Mouse (Mus musculus): ENCODE measurements around the gene Gm38655.
"Not testable (repeated sequence)": the region's sequence is repeated elsewhere in the genome, so short reads cannot be mapped to it uniquely, and the experiment has no call there.

The Gm38655 gene

DNA sequence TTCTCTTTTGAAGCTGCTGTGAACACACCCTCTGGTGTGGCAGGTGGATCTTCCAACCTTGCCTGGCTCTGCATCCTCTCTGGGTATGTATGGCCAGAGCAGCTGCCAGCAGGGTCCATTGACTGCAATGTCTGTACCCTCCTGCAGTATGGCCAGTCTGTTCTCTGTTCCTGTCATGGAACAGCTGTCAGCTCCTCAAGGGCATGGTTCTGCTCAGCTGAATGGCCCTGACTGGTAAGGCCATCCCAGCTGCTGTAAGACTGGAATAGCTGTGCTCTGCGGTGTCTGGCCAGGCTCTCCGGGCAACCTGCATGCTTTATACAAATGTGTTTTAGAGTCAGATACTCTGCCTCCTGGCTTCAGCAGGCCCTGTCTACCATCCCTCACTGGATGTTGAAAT is 5.6 kb downstream of the Gm38655 start:
- no peak for DNase-seq (ENCODE audit: low spot score in 2 of 2)

DNA sequence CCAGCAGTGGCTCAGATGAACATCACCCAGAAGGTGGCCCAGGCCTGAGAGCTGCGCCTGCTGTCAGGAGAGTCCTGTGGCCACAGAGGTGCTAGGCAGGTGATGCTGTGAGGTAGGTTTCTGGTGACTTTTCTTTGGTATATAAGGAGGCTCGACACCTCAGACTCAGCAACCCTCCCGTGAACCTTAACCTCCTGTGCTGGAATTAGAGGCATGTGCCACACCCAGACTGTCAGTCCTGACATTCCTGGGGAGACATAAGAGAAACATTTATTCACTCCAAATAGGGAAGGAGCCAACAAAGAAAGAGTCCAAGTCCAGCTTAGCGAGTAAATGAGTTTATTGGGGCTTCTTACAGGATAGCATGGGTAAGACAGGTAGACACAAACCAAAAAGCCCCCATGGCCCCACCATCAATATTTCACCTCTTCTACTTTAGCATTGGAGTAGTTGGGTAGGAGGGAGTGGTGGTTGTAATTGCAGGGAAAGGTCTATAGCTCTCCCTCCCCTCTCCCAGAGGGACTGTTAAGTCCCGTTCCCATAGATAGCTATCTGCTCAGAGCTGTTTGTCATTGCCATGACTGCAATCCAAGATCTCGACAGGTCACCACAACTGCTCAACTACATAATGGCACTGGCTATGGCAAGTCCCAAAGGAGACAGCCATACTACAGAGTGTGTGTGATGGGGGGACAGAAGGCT is 9.2 kb downstream of the Gm38655 start:
- DNase-seq (ENCODE audit: low spot score in 2 of 2), result no peak

DNA sequence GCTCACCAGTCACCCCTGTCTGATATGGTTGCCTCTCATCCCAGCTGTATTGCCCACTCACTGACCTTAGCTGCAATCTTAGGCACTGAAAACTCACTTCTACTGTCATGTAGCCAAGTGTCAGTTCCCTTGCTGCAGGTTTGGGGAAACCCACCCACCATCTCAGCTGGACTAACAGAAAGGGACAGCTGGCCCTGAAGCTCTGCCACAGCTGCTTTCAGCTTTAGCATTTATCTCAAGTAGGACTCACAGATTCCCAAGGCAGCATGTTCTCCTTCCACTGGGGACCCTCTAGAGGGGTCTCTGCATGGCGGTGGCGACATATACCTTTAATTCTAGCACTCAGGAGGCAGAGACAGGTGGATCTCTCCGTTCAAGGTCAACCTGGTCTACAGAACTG is 10.5 kb downstream of the Gm38655 start:
- DNase-seq (ENCODE audit: low spot score in 2 of 2), result no peak

DNA sequence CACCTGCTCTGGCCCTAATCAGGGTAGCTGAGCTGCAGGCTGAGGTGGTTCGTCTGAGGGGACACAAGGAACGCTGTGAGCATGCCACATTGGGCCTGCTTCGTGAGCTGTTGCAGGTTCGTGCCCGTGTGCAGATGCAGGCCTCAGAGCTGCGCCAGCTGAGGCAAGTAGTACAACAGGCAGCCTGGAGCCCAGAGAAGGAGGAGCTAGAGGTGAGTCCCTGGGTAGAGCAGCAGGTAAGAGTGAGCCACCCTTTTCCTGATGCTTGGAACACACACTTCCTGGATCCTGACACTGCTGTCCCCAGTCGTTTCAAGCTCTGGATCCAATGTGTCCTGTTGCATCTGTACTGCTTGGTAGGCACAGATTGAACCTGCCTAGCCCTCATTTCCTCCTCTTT is 11.9 kb downstream of the Gm38655 start:
- DNase-seq (ENCODE audit: low spot score in 2 of 2), result no peak

DNA sequence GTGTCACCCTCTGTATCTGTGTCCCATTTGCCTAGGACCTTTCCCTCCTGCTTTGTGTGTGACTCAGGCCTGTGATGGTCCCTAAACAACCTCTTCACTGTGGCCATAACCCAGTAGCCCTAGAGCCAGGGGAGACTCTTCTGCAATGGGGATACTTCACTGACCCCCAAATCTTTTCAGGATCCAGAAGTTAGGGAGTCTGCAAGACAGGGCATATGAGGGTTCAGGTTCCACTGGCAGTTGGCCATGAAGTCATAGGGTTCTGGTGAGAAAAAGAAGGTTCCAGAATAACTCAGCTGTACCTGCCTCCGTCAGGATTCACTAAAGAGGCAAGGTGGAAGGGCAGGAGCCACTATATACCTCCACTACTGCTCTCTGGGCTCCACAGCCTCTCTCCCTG is 13.1 kb downstream of the Gm38655 start, which contains the start of gene Ccdc154:
Gene Ccdc154 (plus strand): TSS at position 301 of the 400 bp plus-strand sequence.
- no peak for DNase-seq (ENCODE audit: low spot score in 2 of 2)

- DNase-seq (ENCODE audit: low spot score in 2 of 2), result no peak
Measured at GRCm38 (mm10) chr17:25139960-25140359, 35.3 kb downstream of the Gm38655 start.

DNA sequence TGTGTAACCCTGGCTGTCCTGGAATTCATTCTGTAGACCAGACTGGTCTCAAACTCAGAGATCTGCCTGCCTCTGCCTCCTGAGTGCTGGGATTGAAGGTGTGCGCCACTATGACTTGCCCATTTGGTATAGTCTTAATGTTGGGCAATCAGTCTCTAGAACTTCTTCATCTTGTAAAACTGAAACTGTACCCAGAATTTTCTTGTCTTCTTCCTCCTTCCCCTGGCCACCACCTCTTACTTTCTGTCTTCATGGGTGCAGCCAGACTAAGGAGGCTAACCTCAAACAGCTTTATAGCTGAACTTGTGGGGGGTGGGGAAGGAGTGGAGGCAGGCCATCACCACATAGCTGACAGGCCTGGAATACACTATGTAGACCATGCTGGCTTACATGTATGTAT is 36.5 kb downstream of the Gm38655 start:
- no peak for DNase-seq (ENCODE audit: low spot score in 2 of 2)

DNA sequence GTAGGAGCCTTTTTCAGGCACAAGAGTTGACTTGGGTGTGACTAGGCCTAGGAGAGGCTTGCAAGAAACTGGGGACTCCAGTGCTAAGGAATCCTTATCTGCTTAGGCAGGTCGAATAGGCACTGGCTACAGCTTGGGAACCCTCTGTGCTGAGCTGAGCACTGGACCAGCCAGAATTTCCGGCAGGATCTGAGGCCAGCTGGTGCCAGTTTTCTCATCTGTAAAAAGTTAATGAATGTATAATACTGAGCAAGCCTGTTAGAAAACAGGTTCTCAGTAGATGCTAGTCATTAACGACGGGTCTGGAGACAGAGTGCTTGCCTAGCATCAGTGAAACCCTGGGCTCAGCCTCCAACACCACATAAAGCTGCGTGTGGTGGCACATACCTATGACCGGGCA is 39.6 kb downstream of the Gm38655 start:
- DNase-seq (ENCODE audit: low spot score in 2 of 2), result no peak

DNA sequence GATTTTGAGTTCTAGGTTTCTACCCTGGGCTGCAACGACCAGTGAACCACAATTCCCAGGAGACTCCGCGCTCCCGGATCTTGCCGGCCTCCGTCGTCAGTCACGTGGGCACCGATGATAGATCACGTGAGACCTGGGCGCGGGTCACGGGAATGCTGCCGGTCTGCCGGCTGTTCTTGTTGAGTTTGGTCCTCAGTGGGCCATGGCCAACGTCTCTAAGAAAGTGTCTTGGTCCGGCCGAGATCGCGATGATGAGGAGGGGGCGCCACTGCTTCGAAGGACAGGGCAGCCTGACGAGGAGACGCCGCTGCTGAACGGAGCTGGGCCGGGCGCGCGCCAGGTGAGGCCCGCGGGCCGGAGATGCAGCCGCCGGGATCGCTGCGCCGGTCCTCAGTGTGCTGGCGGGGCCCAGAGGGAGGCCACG is 42.0 kb downstream of the Gm38655 start, which contains the start of gene Clcn7:
Gene Clcn7 (plus strand): TSS at position 117 of the 424 bp plus-strand sequence.
- DNase-seq (ENCODE audit: low spot score in 2 of 2), result peak; percentile 89 to 94

DNA sequence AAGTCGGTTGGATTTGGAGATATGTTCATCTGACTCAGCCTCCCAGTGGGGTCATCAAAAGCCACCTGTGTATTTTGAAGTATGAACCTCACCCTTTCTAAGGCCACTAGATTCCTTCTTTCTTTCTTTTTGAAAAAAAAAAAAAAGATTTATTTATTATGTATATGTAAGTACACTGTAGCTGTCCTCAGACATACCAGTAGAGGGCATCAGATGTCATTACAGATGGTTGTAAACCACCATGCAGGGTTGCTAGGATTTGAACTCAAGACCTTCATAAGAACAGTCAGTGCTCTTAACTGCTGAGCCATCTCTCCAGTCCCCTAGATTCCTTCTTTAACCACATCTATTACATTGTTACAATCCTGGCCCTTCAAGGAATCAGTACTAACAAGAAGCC is 45.2 kb downstream of the Gm38655 start:
- DNase-seq (ENCODE audit: low spot score in 2 of 2), result no peak

DNA sequence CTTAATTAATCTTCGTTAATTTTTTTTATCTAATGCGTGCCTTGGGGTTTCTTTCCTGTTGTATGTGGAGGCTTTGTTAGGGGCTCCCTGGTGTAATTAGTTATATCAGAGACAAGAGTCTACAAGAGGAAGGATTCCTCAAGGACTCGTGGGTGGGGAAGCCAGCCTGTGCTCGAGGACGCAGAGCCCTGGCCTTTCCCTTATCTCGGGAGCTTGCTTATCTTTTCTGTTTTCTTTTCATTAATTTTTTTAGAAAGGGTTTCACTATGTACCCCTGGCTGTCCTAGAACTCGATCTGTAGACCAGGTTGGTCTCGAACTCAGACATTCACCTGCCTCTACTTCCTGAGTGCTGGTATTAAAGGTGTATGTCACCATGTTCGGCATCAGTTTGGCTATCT is 47.6 kb downstream of the Gm38655 start:
- DNase-seq (ENCODE audit: low spot score in 2 of 2), result no peak

GRCm38 (mm10) chr17:25127079-25127478 is 48.2 kb downstream of the Gm38655 start:
- no peak for DNase-seq (ENCODE audit: low spot score in 2 of 2)

GRCm38 (mm10) chr17:25125442-25126060 is 49.7 kb downstream of the Gm38655 start:
- not testable (repeated sequence) for DNase-seq (ENCODE audit: low spot score in 2 of 2)

- DNase-seq (ENCODE audit: low spot score in 2 of 2), result no peak
Measured at GRCm38 (mm10) chr17:25123979-25124378, 51.3 kb downstream of the Gm38655 start.
